Mouse (Mus musculus): ENCODE data around the gene Acvrl1. TPM values are rescaled to one million over a fixed set of nuclear protein-coding genes. Genes with fewer than 3 reads are reported as not detected.

Acvrl1 gene
- polyA plus RNA-seq, 1 experiment from 2014 or later: 159 TPM

DNA sequence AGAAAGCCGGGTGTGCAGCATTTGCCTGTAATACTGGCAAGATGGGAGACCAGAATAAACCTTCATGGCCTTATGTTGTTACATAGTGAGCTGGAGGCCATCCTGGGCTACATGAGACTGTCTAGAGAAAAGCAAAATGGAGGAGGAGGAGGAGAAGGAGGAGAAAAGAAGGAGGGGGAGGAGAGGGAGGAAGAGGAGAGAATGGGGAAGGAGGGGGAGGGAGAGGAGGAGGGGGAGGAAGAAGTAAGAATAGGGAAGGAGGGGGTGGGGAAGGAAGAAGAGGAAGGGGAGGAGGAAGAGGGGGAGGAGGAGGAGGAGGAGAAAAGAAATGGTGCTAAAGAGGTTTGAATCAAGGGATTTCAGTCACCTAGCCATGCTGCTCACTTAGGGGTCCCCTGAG, 31.8 kb downstream of the Acvrl1 start:
- Histone ChIP-seq H3K9ac (replicated peaks; ENCODE audit: low read depth) (no peak overlapping the region), H3K27me3 (replicated peaks; ENCODE audit: insufficient read depth, low read length) (no peaks in the 10 kb centered on the region), H3K9me3 (ENCODE audit: low read length) (no peaks in the 10 kb centered on the region), H3K4me1 (ENCODE audit: insufficient read depth, low read depth, low read length) (peaks cover 11% of the 10 kb centered on the region; the same call in 1 of the 2 replicates), H3K27ac (ENCODE audit: low read length) (no peak overlapping the region), H3K36me3 (ENCODE audit: insufficient read depth, low read length) (no peaks in the 10 kb centered on the region), H3K4me2 (replicated peaks; ENCODE audit: low read depth, low read length) (no peak overlapping the region), H3K4me3 (ENCODE audit: low read depth, low read length) (no peak overlapping the region)
- DNase-seq (ENCODE audit: low spot score) (no peak), ATAC-seq (no peak)
- WGBS: 30% methylated on average over 1 of the region's 1 CpGs
- no peak for TF ChIP-seq EP300 (IDR thresholded peaks at IDR 0.05)
- no peak for TF ChIP-seq CTCF (IDR thresholded peaks at IDR 0.05)

DNA sequence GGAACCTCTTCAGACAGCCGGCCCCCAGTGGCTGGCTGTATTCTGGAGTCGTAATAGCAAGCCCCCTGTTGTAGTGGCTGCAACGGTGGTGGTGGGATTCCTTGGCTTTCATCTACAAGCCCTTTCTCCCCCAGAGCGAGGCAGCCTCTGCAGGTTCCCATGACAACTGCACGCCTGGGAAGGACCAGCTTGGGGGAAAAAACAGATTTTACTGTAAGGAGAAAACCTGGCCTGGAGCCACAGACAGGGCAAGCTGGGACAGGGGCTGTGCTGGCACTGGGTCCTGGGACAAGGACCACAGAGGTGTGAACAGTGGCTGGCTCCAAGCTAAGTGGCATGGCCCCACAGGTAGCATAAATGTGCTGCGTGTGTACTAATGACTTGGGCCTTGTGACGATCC, 32.3 kb downstream of the Acvrl1 start:
- Histone ChIP-seq H3K27me3 (replicated peaks; ENCODE audit: insufficient read depth, low read length) (no peaks in the 10 kb centered on the region), H3K4me2 (replicated peaks; ENCODE audit: low read depth, low read length) (no peak overlapping the region), H3K4me3 (ENCODE audit: low read depth, low read length) (no peak overlapping the region), H3K9me3 (ENCODE audit: low read length) (no peaks in the 10 kb centered on the region), H3K4me1 (ENCODE audit: insufficient read depth, low read depth, low read length) (peaks cover 12% of the 10 kb centered on the region; the same call in 1 of the 2 replicates), H3K9ac (replicated peaks; ENCODE audit: low read depth) (no peak overlapping the region), H3K27ac (ENCODE audit: low read length) (no peak overlapping the region), H3K36me3 (ENCODE audit: insufficient read depth, low read length) (no peaks in the 10 kb centered on the region)
- DNase-seq (ENCODE audit: low spot score): no peak
- no peak for ATAC-seq
- TF ChIP-seq EP300 (IDR thresholded peaks at IDR 0.05) (no peak), CTCF (IDR thresholded peaks at IDR 0.05) (no peak)
- WGBS: 33% methylated on average over 7 of the region's 7 CpGs

DNA sequence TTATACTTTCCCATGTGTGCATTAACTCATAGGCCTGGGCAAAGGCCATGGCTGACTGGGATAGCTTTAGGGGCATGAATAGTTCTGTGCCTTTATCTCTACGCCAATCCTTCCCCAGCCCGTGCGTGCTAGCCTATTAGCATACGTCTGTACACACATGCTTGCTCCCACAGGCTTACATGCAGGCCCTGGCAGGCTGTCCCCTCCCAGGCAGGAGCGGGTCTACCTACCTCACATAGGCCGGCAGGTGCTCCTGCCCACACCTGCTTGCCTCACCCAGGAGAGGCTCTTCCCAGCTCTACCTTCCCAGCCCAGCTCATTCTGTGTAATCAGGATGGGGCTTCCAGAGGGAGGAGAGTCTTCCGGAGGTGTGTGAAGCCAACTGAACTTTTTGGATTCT, 33.2 kb downstream of the Acvrl1 start:
- TF ChIP-seq CTCF (IDR thresholded peaks at IDR 0.05) (no peak), EP300 (IDR thresholded peaks at IDR 0.05) (no peak)
- Histone ChIP-seq H3K4me1 (ENCODE audit: insufficient read depth, low read depth, low read length) (peaks cover 14% of the 10 kb centered on the region; the same call in 1 of the 2 replicates), H3K9me3 (ENCODE audit: low read length) (no peaks in the 10 kb centered on the region), H3K27me3 (replicated peaks; ENCODE audit: insufficient read depth, low read length) (no peaks in the 10 kb centered on the region), H3K9ac (replicated peaks; ENCODE audit: low read depth) (no peak overlapping the region), H3K27ac (ENCODE audit: low read length) (no peak overlapping the region), H3K4me3 (ENCODE audit: low read depth, low read length) (no peak overlapping the region), H3K4me2 (replicated peaks; ENCODE audit: low read depth, low read length) (no peak overlapping the region), H3K36me3 (ENCODE audit: insufficient read depth, low read length) (no peaks in the 10 kb centered on the region)
- 81% methylated on average over 7 of the region's 7 CpGs for WGBS
- no peak for DNase-seq (ENCODE audit: low spot score)
- ATAC-seq: no peak

DNA sequence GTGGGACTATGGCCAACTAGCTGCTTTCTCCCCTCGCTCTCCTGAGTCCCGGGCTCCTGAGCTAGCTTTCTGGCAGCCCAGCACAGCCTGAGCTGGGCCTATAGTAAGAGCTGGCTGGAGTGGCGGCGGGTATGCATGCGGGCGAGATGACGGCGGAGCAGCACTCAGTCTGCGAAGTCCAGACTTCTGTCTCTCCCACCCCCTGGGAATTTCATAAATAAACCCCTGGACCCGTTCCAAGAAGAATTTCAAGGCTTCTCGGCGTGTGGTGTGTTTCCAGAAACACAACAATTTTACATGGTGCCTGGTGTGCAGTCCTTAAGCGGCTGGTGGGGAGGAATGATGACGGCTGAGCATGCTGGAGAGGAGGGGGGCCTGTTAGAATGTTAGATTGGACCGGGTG, 34.7 kb downstream of the Acvrl1 start:
- Histone ChIP-seq H3K9ac (replicated peaks; ENCODE audit: low read depth) (no peak overlapping the region), H3K36me3 (ENCODE audit: insufficient read depth, low read length) (no peaks in the 10 kb centered on the region), H3K27me3 (replicated peaks; ENCODE audit: insufficient read depth, low read length) (no peaks in the 10 kb centered on the region), H3K4me1 (ENCODE audit: insufficient read depth, low read depth, low read length) (peaks cover 14% of the 10 kb centered on the region; the same call in 1 of the 2 replicates), H3K9me3 (ENCODE audit: low read length) (no peaks in the 10 kb centered on the region), H3K27ac (ENCODE audit: low read length) (0 out of 2 replicates have a peak overlapping the region, but pooled peaks have one; percentile 5), H3K4me3 (ENCODE audit: low read depth, low read length) (no peak overlapping the region), H3K4me2 (replicated peaks; ENCODE audit: low read depth, low read length) (no peak overlapping the region)
- 15% methylated on average over 15 of the region's 15 CpGs for WGBS
- peak; percentile 67 for DNase-seq (ENCODE audit: low spot score)
- TF ChIP-seq CTCF (IDR thresholded peaks at IDR 0.05): no peak
- no peak for TF ChIP-seq EP300 (IDR thresholded peaks at IDR 0.05)
- peak; percentile 70 for ATAC-seq

DNA sequence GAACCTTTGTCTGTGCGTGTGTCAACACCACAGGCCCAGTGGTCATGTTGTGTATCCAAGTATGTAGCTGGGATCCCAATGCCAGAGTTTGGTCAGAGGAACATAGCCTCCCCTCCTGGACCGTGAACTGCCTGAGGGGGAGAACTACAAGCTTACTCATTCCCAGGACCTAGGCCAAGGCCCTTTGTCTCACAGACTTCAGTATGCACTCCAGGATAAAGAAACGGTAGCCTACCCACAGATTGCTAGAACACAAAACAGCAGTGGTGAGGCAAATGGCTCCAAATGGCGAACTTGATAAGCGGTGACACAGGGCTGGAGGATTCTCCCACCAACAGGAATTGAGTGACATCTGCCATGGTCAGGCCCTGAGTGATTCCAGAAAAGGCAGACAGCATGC, 35.5 kb downstream of the Acvrl1 start:
- peak; percentile 61 for DNase-seq (ENCODE audit: low spot score)
- WGBS: 58% methylated on average over 5 of the region's 5 CpGs
- Histone ChIP-seq H3K9ac (replicated peaks; ENCODE audit: low read depth) (no peak overlapping the region), H3K9me3 (ENCODE audit: low read length) (no peaks in the 10 kb centered on the region), H3K27ac (ENCODE audit: low read length) (no peak overlapping the region), H3K36me3 (ENCODE audit: insufficient read depth, low read length) (no peaks in the 10 kb centered on the region), H3K4me2 (replicated peaks; ENCODE audit: low read depth, low read length) (no peak overlapping the region), H3K4me3 (ENCODE audit: low read depth, low read length) (no peak overlapping the region), H3K4me1 (ENCODE audit: insufficient read depth, low read depth, low read length) (peaks cover 14% of the 10 kb centered on the region; the same call in 1 of the 2 replicates), H3K27me3 (replicated peaks; ENCODE audit: insufficient read depth, low read length) (no peaks in the 10 kb centered on the region)
- no peak for TF ChIP-seq EP300 (IDR thresholded peaks at IDR 0.05)
- no peak for TF ChIP-seq CTCF (IDR thresholded peaks at IDR 0.05)
- ATAC-seq: peak; percentile 29; the same call in 1 of the 2 replicates

DNA sequence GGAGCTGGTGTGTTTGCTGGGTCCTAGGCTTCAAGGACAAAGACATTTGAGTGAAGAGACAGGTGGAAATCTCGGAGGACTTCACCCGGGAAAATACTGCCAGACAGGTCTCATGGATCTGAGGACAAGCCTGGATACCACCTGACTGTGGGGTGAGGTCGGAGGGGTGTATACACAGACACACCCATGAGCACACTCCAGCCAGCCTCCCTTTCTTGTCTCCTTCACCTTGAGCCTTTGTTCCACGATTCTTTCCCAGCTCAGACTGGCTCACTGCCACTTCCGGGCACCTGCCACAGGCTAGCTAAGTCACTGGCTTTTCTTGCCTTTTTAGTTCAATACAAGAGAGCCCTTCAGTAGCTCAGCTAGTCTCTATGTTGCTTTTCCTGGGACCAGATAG, 36.0 kb downstream of the Acvrl1 start:
- 38% methylated on average over 5 of the region's 5 CpGs for WGBS
- no peak for TF ChIP-seq EP300 (IDR thresholded peaks at IDR 0.05)
- no peak for TF ChIP-seq CTCF (IDR thresholded peaks at IDR 0.05)
- ATAC-seq: 0 out of 2 replicates have a peak, but pooled peaks have one; percentile 18
- no peak for DNase-seq (ENCODE audit: low spot score)
- Histone ChIP-seq H3K4me1 (ENCODE audit: insufficient read depth, low read depth, low read length) (peaks cover 14% of the 10 kb centered on the region; the same call in 1 of the 2 replicates), H3K4me2 (replicated peaks; ENCODE audit: low read depth, low read length) (no peak overlapping the region), H3K36me3 (ENCODE audit: insufficient read depth, low read length) (no peaks in the 10 kb centered on the region), H3K9ac (replicated peaks; ENCODE audit: low read depth) (no peak overlapping the region), H3K27me3 (replicated peaks; ENCODE audit: insufficient read depth, low read length) (no peaks in the 10 kb centered on the region), H3K4me3 (ENCODE audit: low read depth, low read length) (no peak overlapping the region), H3K9me3 (ENCODE audit: low read length) (no peaks in the 10 kb centered on the region), H3K27ac (ENCODE audit: low read length) (no peak overlapping the region)

All from lung, postnatal 0 days (tissue).